Mouse (Mus musculus) left cerebral cortex, adult 18-20 months (tissue): Measurements from ENCODE around the gene Ahnak. TPM values are rescaled to one million over a fixed set of nuclear protein-coding genes. Genes with fewer than 3 reads are reported as not detected.
"Not testable (repeated sequence)": the region's sequence is repeated elsewhere in the genome, so short reads cannot be mapped to it uniquely, and the experiment has no call there.

Experiments
- DNase-seq, 2 experiments: peaks; one replicate each; pipeline ENCODE4 v3.0.0; 2021 to 2022; ENCODE audit warnings: low spot score in 2 of 2, mixed read lengths in 1 of 2
- total RNA-seq, 2 experiments: library from RNA; stranded (reverse); gene quantifications; 2 replicates each; pipeline ENCODE4 v1.2.3; 2021

The Ahnak gene
- total RNA-seq, 2 experiments from 2014 or later: 18.6 to 23.5 TPM

DNA sequence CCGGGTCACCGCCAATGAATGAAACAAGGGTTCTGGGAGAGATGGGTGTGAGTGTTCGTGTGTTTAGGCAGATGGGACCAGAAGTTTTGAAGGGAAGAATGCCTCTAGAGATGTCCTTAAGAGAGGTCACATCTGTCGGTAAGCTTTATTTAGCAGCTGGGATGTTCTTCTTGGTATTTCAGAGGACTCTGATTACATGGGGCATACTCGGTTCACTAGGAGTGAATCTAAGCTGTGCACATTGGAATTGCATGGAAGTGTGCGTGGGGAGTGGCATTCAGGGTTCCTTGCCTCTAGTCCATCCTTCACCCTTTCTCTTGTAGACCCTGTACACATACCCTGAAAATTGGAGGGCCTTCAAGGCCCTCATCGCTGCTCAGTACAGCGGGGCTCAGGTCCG, 21.2 kb upstream of the Ahnak start:
- no peak for DNase-seq

- not testable (repeated sequence) for DNase-seq
Measured at GRCm38 (mm10) chr19:8972491-8972890, 16.6 kb upstream of the Ahnak start.

DNA sequence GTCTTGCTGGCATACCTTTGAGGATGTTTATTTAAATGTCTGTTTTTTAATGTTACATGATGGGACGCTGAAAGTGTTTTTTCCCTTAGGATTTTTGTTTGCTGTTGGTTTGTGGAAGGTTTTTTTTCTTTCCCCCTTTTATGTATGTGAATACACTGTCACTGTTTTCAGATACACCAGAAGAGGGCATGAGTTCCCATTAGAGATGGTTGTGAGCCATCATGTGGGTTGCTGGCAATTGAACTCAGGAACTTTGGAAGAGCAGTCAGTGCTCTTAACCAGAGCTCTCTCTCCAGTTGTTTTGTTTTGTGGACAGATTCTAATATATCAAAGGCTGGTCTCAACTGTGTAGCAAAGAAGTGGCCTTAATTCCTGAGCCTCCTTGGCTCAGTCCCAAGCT, 14.4 kb upstream of the Ahnak start:
- no peak for DNase-seq

GRCm38 (mm10) chr19:8975491-8975890, 13.6 kb upstream of the Ahnak start:
- no peak for DNase-seq

DNA sequence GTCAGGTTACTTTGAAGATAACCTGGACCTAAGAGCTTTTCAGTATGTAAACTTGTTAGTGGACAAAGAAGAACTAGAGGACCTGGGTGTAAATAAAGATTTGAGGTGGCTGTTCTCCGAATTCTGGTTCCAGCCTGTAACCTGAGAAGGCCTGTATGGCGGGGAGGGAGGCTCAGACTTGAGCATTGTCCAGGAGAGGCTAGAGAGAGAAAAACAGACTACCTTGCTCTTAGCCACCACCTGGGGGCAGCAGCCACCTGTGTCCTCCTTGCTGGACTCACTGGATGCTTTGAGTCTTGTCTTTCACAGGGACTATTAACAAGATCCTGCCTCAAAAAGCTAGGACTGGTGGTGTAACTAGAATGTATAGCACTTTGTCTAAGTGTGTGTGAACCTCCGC, 12.5 kb upstream of the Ahnak start:
- DNase-seq: no peak

GRCm38 (mm10) chr19:8980771-8981170, 8.3 kb upstream of the Ahnak start:
- no peak for DNase-seq

- no peak for DNase-seq
Measured at GRCm38 (mm10) chr19:8981450-8982168, 7.5 kb upstream of the Ahnak start.

DNA sequence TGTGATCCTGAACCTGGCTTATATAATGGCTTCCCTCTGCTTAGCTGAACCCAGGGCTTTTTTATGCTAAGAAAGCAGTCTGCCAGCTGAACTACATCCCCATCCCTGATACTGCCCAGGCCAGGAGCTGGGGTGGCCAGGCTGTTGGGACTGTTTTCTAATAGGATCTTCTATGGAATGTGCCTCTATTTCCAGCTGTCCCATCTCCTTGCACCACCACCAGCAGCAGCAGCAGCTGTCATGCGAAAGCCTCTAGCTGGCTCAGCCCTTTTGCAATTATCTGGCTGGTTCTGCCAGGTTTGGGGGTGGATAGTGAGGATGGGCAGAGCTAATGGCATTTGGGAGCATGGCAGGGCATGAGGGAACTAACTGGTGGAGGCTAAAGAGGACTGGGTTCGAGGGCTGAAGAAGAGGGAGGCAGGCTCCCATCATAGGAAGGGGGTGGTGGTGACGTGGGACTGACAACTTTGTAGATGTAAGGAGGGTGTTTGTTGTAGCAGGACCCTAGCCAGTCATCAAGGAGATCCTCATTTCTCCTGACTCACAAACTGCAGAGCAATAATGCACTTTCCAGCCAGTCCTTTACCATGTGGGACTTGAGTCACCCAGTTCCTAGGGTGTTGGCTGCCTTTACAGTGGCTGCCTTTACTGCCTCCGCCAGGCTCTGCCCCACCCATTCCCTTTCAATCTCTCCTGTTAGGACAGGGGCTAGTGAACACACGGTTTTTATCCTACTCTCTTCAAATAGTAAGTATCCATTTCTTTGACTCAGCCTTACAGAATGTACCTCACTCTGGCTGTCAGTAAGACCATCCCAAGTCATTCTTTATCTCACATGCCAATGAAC, 6.6 kb upstream of the Ahnak start:
- DNase-seq: no peak

DNA sequence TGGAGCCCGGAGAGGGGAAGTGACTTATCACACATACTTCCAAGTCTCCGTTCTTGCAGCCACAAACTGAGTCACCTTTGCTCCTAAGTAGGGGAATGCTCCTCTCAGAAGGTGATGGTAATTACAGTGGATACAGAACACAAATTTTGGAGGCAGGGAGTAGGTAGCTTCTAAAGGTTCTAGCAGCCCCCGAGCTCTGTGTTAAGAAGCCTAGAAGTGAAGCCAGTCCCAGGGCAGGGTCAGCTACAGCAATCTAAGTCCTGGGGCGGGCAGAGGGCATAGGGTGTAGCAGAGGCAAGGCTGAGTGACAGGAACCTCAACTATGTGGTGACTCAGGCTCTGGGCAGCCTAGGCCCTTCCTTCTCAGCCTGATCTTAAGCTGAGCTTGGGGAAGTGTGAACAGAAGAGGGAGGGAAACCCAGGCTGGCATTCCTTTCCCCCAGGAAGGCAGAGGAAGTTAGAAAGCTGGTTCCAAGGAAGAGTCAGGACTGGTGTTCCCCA, 5.9 kb upstream of the Ahnak start:
- DNase-seq: no peak

GRCm38 (mm10) chr19:8984255-8984868, 4.7 kb upstream of the Ahnak start:
- no peak for DNase-seq

DNA sequence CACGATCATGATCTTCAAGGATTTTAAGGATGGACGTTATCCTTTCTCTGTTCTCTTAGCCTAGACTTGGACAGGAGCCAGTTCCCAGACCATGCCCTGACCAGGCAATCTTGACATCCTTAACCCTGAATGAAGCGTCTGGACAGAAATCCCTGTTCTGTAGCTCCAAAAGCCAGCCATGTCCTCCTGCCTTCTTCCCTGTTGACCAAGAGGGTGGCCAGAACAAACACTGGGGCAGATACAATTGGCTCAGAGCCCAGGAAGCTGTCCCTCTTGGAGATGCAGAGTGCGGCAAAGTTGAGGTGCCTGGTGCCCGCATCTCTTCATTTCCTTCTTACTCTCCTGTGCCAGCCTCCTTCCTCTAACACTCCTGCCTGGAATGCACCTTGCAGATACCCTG, 3.2 kb upstream of the Ahnak start:
- DNase-seq: no peak

DNA sequence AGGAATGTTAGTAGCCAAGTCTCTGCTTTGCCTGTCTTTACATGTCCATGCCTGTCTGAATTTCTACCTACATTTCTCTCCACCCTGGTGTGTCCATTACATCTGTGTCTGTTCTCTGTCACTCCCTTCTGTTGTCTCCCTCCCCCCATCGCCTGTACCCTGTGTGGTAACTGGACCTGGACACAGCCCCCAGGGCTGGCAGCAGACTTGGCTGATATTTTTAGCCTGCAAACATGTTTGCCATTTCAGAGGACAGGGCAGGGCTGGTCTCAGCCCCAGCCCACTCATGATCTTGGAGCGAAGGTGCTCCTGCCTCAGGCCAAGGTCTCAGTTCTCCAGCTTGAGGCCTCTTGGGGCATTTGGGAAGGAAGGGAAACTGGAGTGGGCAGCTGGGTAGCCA, 1.3 kb upstream of the Ahnak start:
- no peak for DNase-seq

DNA sequence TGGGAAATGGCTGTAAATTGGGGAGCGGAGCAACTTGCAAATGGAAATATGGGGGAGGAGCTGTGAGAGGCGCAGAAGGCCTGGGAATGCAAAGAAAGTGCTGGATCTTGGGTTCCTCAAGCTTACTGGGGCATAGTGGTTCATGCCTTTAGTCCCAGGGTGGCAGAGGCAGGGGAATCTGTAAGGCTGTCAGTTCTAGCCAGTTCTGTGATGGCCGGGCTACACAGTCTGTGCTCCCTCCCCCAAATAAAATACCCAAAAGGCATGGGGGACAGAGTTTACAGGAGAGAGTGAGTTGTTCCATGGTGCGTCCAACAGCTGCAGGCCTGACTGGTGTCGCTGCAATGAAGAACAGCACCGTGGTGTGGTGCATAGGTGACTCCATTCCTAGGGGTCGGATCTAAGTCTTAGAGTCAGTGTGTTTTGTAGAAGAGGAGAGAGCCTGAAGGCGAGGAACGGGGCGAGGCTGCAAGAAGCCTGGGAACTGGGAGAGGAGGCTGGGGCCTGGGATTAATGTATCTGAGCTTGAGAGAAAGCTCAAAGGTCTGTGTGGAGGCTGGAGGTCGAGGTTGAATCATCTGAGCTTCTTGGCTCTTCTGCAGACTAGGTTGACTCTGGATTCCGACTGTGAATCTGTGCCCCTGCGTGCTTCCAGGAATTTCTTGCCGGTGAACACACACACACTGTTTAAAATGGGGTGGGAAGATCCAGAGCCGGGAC, 578 bp upstream of the Ahnak start:
- DNase-seq: no peak

- DNase-seq: no peak
Measured at GRCm38 (mm10) chr19:8989567-8990431, 715 bp downstream of the Ahnak start.

DNA sequence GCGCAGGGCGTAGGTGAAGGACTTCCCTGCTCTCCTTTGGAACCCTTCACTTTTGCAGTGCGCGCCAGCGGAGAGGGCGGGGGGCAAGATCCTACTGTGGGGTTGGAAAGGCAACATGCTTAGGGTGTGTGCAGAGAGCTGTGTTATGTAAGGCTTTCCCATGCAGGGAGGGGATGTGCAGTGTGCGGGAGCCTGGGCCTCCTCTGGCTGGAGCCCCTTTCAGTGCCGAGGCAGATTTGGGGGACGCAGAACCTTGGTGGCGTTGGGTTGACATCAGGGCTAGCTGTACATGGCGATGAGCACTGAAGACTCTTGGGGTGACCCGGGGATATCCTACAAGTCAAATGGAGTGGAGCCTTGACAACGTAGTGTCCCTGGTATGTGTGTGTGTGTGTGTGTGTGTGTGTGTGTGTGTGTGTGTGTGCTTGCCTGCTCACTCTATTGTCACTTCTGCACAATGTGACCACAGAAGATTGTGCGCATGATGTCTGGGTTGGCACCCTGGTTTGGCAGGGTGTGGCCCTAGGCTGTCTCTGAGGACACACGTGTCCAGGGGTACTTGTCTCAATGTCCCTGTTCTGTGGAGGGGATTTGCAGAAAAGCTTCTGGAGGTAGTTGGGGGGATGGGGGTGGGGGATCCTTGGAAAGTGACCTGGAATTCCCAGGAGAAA, 1.5 kb downstream of the Ahnak start:
- no peak for DNase-seq

DNA sequence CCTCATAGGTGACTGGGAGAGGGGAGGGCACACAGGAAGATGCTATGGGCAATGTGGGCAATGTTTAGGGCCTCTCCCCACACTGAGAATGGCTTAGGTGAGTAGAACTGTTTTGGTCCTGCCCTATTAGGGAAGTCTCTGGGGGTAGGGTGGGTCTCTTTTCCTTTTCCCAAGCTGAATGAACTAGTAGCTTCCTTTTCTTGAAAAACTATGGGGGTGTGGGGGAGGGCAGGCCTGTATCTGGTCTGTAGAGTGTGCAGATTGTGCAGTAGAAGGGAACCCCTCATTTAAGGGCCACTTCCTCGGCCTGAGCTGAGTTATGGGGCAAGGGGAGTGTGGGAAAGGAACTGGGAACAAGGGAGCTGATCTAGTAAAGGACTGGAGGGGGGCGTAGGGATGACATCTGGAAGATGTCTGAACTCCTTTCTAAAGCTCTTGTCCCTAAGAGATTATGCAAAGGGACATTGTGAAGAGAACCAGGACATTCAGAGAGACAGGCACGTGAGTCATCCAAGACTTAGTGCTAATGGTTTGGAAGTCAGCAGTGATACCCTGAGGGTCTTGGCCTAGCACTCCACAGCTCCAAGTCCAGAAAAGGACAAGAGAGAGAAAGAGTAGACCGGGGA, 2.3 kb downstream of the Ahnak start:
- DNase-seq: no peak

DNA sequence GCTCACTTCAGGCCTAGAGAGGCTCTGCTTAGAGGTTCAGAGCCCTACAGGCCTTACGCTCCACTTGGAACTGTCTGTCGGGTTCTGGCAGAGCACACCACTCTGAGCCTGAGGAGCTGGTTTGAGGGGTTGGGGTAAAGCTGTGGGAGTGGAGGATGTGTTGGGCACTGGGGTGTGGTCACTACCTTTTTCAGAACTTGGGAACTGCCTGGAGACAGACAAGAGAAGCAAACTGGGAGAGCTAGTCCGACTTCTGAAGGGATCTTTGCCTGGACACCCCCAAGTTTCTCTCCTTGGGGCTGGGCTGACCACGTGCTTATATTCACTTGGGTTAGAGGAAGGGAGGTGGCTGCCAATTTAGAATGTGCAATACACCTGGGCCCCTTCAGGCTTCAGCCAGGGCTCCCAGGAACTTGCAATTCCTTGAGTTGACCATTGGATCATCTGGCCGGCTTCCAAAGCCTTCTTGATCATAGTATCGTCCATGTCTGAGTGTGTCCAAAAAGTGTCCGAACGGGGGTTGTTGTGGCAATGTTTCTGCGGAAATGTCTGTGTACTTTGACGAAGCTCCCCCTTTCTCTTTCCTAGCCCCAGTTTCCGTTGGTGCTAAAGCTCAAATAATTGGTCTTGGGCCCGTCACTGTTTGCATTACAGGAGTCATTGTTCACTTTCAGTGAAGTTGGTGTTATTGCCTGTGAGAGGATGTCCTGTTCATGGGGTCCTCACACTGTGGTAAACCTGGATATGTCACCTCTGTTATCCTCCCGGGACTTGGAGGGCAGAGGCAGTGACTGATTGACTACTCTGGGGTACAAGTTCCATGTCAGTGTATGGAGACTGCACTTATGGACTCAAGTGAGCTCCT, 3.0 kb downstream of the Ahnak start:
- no peak for DNase-seq
